Mouse (Mus musculus) layer of hippocampus, postnatal 36 days (tissue): ENCODE measurements at regions not wholly inside any gene's neighbourhood (a gene's known extent, or its start where the extent isn't known, plus 50 kb on each side); places are given as distances from the start of the nearest gene placed in this dataset.

Experiments used
- DNase-seq, 2 experiments: peaks; one replicate each; pipeline ENCODE4 v3.0.0; 2022

DNA sequence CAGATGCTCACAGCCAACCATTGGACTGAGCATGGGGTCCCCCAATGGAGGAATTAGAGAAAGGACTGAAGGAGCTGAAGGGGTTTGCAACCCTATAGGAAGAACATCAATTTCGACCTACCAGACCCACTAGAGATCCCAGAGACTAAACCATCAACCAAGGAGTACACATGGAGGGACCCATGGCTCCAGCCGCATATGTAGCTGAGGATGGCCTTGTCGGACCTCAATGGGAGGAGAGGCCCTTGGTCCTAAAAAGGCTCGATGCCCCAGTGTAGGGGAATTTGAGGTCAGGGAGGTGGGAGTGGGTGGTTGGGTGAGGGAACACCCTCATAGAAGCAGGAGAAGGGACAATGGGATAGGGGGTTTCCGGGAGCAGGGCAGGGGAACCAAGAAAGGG lies 180.6 kb downstream of the Qdpr start:
- DNase-seq, result no peak

DNA sequence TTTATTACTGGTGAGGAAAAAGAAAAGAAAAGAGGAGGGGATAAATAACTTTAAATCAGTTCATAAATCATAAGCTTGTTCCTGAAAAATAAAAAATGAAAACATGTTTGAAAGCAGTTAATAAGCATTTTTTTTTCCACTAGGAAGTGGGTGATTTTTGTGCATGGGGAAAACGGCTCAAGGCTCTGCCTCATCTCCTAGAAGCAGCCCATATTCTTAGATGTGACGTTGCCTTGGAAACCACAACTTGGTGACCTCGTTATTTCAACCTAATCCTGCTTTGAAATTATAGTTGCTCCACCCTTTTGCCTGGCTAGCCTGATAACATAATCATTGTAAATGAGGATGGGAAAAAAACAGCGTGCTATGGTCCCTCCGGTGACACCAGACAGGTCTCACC lies 183.1 kb downstream of the Qdpr start:
- no peak for DNase-seq

DNA sequence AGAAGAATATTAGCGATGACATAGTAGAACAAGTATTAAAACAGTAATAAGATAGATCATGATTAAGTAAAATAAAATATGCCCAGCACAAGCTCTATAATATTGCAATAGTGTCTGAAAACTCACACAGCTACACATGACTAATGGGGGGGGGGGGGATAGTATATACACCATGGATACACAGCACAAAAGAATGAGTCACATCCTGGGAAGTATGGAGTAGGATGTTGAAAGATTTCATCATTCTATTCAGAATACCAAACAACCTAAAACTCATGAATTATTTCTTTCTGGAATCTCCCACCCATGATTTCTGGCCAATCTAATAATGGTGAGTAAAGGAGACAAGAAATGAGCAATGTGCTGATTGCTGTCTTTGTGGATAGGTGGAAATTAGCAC lies 191.6 kb downstream of the Qdpr start:
- no peak for DNase-seq

DNA sequence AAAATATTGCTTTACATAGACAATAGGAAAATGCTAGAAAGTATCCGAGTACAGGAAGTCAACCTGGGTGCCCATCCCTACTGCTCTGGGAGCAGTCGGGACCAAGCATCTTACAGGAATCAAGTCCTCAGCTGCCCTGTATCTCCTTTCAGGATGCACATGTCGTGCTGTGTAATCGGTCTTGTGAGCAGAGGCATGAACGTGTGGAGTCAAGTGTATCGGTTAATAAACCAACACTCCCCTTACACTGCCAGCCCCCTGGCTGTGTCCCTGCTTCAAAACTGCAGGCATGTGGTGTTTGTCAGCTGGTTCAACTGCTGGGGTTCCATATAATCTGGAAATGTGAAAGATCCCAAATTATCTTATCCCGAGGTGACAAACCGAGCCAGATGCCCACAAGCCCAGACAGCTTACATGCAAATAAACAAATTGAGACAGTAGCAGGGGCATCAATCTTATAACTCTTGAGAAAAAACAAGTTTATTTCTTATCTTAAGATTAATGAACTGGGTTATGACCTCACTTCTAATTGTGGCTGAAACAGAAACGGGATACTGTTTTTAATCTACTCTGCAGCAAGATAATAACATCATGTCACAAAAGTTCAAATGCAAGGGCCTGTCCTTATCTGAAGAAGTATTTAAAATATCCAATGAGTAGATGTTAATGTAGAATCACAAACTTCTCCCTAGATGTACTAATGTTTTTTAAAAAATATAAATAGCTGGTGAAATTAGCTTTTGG lies 193.6 kb downstream of the Qdpr start:
- no peak for DNase-seq

DNA sequence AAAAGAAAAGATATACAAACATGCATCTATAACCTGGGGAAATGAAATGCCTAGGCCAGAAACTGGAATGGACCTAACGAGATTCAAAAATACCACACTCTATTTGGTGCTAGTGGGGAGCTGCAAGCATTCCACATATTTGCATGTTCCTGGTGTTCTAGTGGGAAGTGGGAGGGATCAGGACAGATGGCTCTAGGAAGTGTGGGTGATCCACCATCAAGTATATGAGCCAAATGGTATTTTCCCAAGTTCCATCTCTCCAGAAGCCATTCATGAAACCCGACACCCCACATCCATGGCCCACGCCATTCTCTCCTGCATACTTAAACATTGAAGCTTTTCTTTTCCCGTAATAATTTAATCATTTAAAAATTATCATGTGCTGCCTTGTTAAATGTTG lies 218.2 kb downstream of the Qdpr start:
- peak; percentile 45 to 66 for DNase-seq

DNA sequence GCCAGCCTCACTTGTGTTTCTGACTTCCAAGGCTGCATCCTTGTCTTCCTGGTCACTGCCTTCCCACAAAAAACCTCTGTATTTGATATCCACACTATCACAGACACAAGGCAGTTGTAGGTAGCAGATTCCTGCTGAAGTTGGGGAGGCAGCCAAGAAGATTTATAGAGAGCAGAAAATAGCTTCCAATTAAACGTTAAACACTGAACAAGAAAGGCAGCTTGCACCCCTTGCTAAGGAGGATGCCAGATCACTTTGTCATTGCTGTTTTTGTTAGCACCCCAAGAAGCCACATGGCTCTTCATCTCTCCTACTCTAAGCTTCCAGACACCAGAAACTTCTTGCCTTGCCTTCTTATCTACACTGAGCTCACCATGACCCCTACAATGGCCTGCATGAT lies 219.9 kb downstream of the Qdpr start:
- no peak for DNase-seq

DNA sequence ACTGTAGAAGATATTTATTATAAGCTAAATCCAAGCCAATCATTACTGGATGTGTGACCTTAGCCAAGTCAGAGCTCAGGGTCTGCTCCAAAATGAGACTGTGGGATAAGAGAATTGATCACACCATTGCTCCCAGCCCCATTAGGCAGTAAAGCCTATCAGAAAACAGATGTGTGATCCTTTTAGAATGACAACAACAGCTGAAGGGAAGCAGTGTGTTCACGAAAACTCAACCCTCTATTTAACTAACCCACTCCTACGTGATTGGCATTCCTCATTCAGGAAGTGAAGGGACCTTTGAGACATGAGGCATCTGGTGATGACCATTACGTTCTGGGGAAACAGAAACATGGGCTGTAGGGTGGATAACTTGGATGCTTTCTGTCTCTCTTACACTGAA lies 220.6 kb downstream of the Qdpr start:
- DNase-seq, result no peak

DNA sequence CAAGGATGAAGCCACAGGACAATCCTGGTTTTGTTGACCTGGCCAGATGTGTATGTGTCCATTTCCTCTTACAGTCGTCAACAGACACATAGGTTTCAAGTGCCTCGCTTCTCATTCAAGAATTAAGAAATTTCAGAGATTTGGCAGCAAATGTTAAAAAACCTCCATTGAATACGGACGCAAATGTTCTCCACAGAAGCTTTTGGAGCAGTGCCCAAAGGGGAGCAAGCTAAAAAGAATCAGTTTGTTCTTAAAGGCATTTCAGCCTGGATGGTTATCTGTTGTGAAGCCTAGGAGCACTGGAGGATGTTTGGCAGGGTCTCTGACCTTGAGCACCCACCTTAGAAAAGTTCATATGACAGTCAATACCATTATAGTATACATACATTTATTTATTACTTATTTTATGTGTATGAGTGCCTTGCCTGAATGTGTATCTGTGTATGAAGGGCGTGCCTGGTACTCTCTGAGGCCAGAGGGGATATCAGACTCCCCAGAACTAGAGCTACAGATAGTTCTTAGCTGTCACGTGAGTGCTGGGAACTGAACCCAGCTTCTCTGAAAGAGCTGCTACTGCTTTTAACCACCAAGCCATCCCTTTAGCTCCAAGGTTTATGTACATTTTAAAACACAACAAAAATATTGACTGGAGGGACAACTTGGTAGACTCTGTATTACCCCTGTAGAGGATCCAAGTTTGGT lies 221.7 kb downstream of the Qdpr start:
- DNase-seq, result no peak

DNA sequence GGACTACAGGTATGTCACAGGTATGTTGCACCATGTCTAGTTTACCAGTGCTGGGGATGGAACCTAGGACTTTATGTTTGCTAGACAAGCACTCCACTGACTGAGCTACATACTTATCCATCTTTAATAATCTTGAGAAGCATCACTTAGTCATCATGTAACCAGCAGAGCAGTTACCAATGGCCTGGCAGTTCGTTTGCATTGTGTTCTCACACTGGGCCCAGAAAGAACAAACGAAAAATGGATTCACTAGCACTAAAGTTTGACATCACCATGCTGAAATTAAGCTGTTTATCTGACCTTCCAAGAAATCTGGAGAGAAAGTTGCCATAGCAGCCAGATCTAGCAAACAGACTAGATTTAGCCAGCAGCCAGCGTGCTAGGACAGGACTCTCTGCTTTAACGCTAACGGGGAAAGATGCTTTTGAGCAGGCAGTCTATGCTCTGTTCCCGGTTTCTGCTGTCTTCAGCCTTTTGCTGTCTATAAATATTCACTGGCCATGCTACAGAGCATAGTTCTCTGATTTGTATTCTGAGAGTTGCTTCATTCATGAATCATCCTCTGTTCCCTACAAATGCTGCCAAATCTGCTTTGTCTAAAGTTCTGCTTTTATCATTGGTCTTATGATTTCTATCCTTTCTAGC lies 229.6 kb downstream of the Qdpr start:
- peak; percentile 26 to 36 for DNase-seq

DNA sequence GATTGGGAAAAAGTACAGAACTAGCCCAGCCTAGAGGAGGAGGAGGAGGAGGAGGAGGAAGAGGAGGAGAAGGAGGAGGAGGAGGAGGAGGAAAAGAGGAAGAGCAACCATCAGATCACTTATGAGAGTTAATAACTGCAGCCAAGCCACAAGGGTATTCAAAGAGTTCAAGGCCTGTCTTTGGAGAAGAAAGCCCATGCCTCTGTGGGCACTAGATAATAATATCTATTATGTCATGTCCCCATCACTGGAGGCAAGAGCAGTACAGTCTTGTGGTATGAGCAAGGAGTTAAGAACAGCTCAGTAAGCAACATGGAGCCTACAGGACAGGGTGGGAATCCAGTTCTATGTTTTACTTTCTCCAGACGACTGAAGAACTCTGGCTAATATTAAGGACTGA lies 230.5 kb downstream of the Qdpr start:
- no peak for DNase-seq

DNA sequence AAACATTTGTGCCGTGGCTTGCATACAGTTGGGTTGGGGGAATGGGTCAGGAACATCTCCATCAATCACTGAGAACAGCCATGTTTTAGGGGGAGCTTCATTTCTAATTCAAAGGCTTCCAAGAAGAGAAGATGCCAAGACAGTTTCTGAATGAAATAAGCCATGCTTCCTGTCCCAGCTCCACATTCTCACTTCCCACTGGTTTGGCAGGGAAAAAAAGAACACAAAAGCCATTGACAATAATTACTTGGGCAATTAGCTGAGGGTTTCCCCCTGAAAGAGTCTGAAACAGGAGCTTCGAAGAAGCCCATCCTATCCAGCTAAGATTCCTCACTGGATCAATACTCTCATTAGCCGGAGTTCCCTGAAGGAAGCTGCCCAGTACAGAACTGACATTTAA lies 230.9 kb downstream of the Qdpr start:
- DNase-seq, result no peak

DNA sequence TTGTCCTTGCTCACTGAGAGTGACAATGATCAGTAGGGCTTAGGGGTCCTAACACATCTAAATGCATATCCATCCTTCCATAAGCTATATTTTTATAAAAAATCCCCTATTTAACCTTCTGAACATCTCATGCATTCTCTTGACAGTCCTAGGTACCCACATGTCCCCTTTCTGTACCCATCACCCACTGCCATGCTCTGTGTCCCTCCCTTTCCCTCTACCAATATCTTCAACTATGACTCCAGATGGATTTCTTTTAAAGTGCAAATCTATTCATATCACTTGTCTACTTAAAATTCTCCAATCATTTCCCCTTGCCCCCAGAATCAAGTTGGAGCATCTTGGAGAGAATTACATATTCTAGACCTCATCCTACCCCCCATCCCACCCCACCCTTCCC lies 235.6 kb downstream of the Qdpr start:
- DNase-seq, result no peak

DNA sequence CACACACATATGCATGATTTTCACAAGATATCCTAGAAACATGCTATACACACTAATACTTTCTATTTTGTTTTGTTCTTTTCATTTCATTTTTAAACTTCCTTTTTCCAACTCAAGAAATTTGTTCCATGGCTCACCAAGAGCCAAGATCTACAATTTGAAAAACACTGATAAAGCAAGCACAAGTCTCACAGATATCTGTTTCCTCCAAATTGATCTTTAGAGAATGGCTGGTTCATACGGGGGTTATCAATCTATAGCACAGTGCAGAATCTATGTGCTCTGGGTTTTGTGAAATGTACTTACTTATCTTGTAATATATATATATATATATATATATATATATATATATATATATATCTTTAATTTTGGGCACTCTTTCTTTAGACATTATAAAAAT lies 251.6 kb downstream of the Qdpr start:
- no peak for DNase-seq

DNA sequence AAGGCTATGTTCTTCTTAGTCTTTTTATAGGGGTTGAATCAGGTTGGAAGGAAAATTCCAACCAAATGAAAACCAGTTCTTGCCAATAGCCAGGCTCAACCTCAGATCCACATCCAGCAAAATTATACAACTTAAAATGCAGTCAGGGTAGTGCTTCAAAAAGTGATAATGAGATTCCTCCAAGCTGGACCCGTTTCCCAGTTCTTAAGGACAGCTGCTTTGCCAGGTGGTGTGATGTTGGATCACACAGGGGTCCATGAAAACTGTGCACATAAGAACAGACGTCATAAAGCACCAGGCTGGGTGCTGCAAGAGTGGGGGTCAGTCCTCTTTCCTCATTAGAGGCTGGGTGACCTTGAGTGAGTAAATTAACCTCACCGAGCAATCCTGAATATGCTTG lies 253.9 kb downstream of the Qdpr start:
- DNase-seq, result peak; percentile 33 to 35

DNA sequence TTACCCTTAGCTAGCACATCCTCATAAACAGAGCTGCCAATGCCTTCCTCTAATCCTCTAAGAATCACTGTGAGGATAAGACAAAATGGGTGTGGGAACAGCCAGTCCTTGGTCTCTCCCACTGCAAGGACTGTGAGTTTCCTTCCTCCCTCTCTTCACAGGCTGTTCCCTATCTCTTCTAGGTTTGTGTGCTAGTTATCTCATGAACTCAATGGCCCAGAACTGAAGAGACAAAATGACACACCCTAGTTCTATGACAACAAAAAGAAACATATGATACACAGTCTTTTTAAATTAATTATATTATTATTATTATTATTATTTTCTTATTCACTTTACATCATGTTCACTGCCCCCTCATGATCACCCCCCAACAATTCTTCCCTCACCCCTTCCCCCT lies 257.7 kb downstream of the Qdpr start:
- no peak for DNase-seq

DNA sequence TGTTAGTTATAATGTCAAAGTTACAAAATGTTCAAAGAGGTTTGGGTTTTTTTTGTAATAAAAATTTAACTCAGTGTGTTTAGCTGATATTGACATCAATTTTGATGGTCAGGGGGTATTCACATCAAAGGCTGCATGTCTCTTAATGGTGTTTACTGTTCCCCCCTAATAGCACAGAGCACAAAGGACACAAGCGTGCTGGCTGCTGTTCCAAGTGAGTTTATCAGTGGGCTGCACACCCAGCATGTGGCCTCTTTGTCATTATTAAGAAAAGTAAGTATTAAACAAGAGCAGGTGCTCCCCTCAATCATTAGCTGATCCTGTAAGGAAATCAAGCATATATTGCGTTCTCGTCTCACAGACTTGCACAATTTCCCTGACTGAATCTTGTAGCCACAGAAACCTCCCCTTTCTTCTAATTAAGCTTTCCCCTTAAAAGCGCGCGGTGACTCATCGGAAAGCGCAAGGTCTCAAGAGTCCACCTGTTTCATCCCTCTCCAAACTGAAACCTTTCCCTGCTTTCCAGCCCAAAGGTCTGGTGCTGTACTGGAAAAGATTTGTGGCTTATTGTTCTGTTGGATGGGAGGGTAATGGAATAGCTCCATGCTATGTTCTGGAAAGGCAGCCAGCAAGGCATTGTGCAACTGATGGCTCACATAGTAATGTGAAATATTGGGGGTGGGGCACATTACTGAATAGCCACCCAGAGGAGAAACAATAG lies 276.8 kb downstream of the Qdpr start:
- DNase-seq, result no peak

DNA sequence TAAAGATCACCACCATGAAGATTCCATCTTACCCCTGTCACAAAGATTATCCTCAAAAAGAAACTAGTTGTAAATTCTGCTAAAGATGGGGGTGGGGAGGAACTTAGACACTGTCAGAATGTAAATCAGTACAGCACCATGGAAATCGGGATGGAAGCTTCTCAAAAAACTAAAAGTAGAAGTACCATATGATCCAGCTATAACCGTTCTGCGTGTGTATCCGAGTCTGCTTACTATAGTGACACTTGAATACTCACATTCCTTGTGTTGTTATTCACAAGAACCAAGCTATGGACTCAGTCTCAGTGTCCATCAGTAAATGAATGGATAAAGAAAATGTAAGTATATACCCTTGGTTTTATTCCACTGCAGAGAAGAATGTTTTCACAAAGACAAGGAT lies 290.8 kb downstream of the Qdpr start:
- no peak for DNase-seq

DNA sequence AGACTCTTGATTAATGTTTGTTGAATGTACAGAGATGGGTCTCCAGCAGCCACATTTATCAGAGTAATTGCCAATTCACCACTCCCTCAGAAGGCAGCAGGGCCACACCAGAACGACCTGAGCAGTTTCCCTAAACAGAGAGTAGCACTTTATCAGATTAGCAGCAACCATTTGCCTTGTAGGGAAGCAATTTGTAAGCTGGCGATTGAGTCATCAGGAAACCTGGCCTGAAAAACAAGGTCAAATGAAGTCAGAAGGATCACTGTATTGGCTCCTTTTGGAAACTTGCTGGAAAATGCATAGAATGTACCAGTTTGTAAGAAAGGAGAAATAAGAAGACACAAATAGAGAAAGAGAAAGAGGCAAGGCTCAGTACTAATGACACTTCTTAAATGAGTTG lies 295.1 kb downstream of the Qdpr start:
- no peak for DNase-seq

DNA sequence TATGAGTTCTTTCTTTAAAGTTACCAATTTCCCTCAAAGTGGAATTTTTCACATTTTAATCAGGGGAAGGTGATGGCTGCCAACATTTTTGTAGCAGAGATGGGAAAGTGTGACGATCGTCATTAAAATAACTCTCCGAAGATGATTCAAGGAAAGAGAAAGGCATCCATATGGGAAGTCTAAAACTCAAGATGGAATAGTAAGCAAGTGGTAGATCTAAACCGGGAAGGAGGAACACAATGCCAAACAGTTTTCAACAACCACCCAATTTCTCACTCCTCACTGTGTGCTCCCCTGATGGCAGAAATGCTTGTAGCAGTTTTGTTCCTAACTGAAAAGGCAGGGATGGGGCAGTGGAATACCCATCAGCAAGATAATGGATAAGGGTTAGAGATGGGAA lies 305.9 kb downstream of the Qdpr start:
- DNase-seq, result no peak

DNA sequence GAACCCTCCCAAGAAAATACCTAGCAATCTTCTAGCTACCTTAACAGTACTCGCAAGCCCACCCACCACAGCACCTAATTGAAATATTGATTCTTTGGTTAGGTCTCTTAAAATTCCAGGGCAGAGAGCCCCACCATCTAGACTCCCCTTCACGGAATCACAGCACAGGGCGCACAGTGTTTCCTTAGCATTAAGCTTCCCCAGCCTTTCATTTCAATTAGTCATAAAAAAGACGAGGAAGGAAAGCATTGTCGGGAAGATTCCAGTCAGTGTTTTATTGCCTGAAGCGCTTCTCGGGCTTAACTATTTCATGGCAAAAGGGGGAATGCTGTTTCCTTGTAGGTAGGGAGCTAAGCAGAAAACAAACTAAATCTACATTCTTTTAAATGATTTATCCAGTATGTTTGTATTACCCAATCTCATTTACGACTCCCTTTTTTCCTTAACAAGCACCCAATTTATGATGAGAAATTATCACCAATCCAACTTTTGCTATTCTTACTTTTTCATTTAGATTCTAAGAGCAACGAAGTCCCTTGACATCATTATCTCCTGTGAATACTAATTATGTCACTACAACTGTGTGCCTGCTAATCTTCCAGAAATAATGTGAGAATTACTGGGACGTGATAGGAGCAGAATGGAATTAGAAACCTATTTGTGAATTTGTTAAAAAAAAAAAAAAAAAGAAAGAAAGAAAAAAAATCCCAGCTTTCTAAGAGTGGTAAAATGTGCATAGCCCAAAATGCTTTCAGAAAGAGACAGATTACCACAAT lies 312.6 kb downstream of the Qdpr start:
- DNase-seq, result no peak

DNA sequence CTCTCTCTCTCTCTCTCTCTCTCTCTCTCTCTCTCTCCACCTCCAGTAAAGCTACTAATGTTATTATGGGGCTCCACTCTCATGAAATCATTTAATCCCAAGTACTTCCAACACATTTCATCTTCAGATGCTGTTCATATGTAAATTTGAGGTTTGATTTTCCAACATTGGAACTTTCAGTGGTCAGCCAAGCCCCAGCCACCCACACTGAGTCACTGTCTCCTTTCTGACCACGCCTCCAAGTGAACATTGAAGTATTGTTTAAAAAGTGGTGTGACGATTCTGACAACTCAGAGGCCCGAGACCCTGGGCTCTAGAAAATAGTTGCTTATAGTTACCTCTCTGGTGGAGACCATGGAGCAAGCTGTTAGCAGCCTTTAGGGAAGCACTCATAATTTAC lies 313.3 kb downstream of the Qdpr start:
- no peak for DNase-seq

DNA sequence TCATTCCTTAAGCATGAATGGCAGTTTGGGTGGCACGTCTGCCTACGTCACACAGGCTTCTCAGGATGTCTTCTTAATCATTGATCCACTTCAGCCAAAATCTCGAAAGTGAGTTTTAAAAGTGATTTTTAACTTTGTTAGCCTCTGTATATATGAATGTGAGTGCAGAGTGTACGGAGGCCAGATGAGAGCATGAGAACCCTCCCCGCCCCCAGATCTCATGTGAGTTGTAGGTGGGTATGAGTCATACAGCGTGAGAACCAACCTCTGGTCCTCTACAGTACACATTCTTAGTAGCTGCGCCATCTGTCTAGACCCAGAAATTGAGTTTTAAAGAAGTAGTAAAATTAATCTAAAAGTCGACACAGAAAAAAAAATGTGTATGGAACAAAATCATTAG lies 322.1 kb downstream of the Qdpr start:
- no peak for DNase-seq
